Mouse (Mus musculus): Measurements from ENCODE around the gene Trim31. TPM values are rescaled to one million over a fixed set of nuclear protein-coding genes. Genes with fewer than 3 reads are reported as not detected.
"Not testable (repeated sequence)": the region's sequence is repeated elsewhere in the genome, so short reads cannot be mapped to it uniquely, and the experiment has no call there.

The Trim31 gene
- polyA plus RNA-seq, 1 experiment from 2014 or later = not detected

GRCm38 (mm10) chr17:36869284-36869954, 28.5 kb upstream of the Trim31 start, which contains the start of gene Trim10:
TSS of gene Trim10 (plus strand) at chr17:36869574.
- H3K36me3 ChIP-seq = no peaks in the 10 kb centered on the region
- H3K4me1 ChIP-seq = peaks cover 9% of the 10 kb centered on the region
- H3K27ac ChIP-seq (replicated peaks) = no peak within 1 kb of the TSS
- ATAC-seq (ENCODE audit: low FRiP score) = no peak
- WGBS = 78% methylated on average over 4 of the region's 4 CpGs
- H3K27me3 ChIP-seq (replicated peaks) = peaks cover 8% of the 10 kb centered on the region
- H3K4me2 ChIP-seq = no peak within 1 kb of the TSS
- no peaks in the 10 kb centered on the region for H3K9me3 ChIP-seq (replicated peaks)
- H3K4me3 ChIP-seq (replicated peaks) = no peak within 1 kb of the TSS
- no peak within 1 kb of the TSS for H3K9ac ChIP-seq (replicated peaks)

GRCm38 (mm10) chr17:36869955-36870810, 27.7 kb upstream of the Trim31 start:
- no peak for ATAC-seq (ENCODE audit: low FRiP score)
- H3K4me3 ChIP-seq (replicated peaks) = no peak overlapping the region
- peaks cover 9% of the 10 kb centered on the region for H3K4me1 ChIP-seq
- 82% methylated on average over 25 of the region's 25 CpGs for WGBS
- H3K27me3 ChIP-seq (replicated peaks) = peaks cover 8% of the 10 kb centered on the region
- H3K27ac ChIP-seq (replicated peaks) = no peak overlapping the region
- no peaks in the 10 kb centered on the region for H3K9me3 ChIP-seq (replicated peaks)
- H3K4me2 ChIP-seq = no peak overlapping the region
- no peak overlapping the region for H3K9ac ChIP-seq (replicated peaks)
- H3K36me3 ChIP-seq = no peaks in the 10 kb centered on the region

GRCm38 (mm10) chr17:36874636-36875035, 23.3 kb upstream of the Trim31 start:
- Histone ChIP-seq H3K9me3 (replicated peaks) (no peaks in the 10 kb centered on the region), H3K9ac (replicated peaks) (no peak overlapping the region), H3K36me3 (no peaks in the 10 kb centered on the region), H3K4me1 (no peaks in the 10 kb centered on the region), H3K4me3 (replicated peaks) (no peak overlapping the region), H3K4me2 (no peak overlapping the region), H3K27ac (replicated peaks) (no peak overlapping the region), H3K27me3 (replicated peaks) (no peaks in the 10 kb centered on the region)
- ATAC-seq (ENCODE audit: low FRiP score) = no peak
- WGBS = 69% methylated on average over 4 of the region's 4 CpGs

GRCm38 (mm10) chr17:36883350-36883749, 14.6 kb upstream of the Trim31 start:
- Histone ChIP-seq H3K27me3 (replicated peaks) (no peaks in the 10 kb centered on the region), H3K4me1 (no peaks in the 10 kb centered on the region), H3K27ac (replicated peaks) (no peak overlapping the region), H3K9me3 (replicated peaks) (no peaks in the 10 kb centered on the region), H3K36me3 (no peaks in the 10 kb centered on the region), H3K4me2 (no peak overlapping the region), H3K9ac (replicated peaks) (no peak overlapping the region), H3K4me3 (replicated peaks) (no peak overlapping the region)
- 82% methylated on average over 2 of the region's 2 CpGs for WGBS
- no peak for ATAC-seq (ENCODE audit: low FRiP score)

GRCm38 (mm10) chr17:36885132-36885790, 12.7 kb upstream of the Trim31 start:
- no peak for ATAC-seq (ENCODE audit: low FRiP score)
- no peak overlapping the region for H3K4me2 ChIP-seq
- WGBS = 94% methylated on average over 12 of the region's 12 CpGs
- no peak overlapping the region for H3K4me3 ChIP-seq (replicated peaks)
- H3K4me1 ChIP-seq = no peaks in the 10 kb centered on the region
- no peaks in the 10 kb centered on the region for H3K36me3 ChIP-seq
- no peak overlapping the region for H3K9ac ChIP-seq (replicated peaks)
- H3K27ac ChIP-seq (replicated peaks) = no peak overlapping the region
- no peaks in the 10 kb centered on the region for H3K27me3 ChIP-seq (replicated peaks)
- H3K9me3 ChIP-seq (replicated peaks) = no peaks in the 10 kb centered on the region

- WGBS = 91% methylated on average over 5 of the region's 5 CpGs
Measured at GRCm38 (mm10) chr17:36890073-36890903, 7.6 kb upstream of the Trim31 start, which contains the start of gene Trim40. TSS of gene Trim40 (minus strand) at chr17:36890123.

GRCm38 (mm10) chr17:36891496-36891895, 6.4 kb upstream of the Trim31 start:
- H3K27ac ChIP-seq (replicated peaks); H3K4me1 ChIP-seq; H3K9me3 ChIP-seq (replicated peaks); H3K4me2 ChIP-seq; H3K4me3 ChIP-seq (replicated peaks); ATAC-seq (ENCODE audit: low FRiP score); H3K36me3 ChIP-seq; H3K9ac ChIP-seq (replicated peaks); H3K27me3 ChIP-seq (replicated peaks): not testable (repeated sequence)
- WGBS = 94% methylated on average over 1 of the region's 1 CpGs

More at GRCm38 (mm10) chr17:36890073-36890903, 7.6 kb upstream of the Trim31 start, which contains the start of gene Trim40:
- no peak for ATAC-seq (ENCODE audit: low FRiP score)
- Histone ChIP-seq H3K36me3 (no peaks in the 10 kb centered on the region), H3K4me2 (no peak within 1 kb of the TSS), H3K9me3 (replicated peaks) (no peaks in the 10 kb centered on the region), H3K27ac (replicated peaks) (no peak within 1 kb of the TSS), H3K9ac (replicated peaks) (no peak within 1 kb of the TSS), H3K4me1 (no peaks in the 10 kb centered on the region), H3K27me3 (replicated peaks) (no peaks in the 10 kb centered on the region), H3K4me3 (replicated peaks) (no peak within 1 kb of the TSS)

- Histone ChIP-seq H3K27ac (replicated peaks) (no peak overlapping the region), H3K36me3 (no peaks in the 10 kb centered on the region), H3K9me3 (replicated peaks) (no peaks in the 10 kb centered on the region), H3K4me2 (no peak overlapping the region), H3K4me1 (no peaks in the 10 kb centered on the region), H3K9ac (replicated peaks) (no peak overlapping the region), H3K27me3 (replicated peaks) (no peaks in the 10 kb centered on the region), H3K4me3 (replicated peaks) (no peak overlapping the region)
- WGBS = 10% methylated on average over 2 of the region's 2 CpGs
- peak; percentile 65 for ATAC-seq (ENCODE audit: low FRiP score)
Measured at GRCm38 (mm10) chr17:36892362-36892761, 5.6 kb upstream of the Trim31 start.

- 78% methylated on average over 5 of the region's 5 CpGs for WGBS
- Histone ChIP-seq H3K36me3 (no peaks in the 10 kb centered on the region), H3K9me3 (replicated peaks) (no peaks in the 10 kb centered on the region), H3K4me1 (no peaks in the 10 kb centered on the region), H3K4me2 (no peak overlapping the region), H3K27ac (replicated peaks) (no peak overlapping the region), H3K9ac (replicated peaks) (no peak overlapping the region), H3K4me3 (replicated peaks) (no peak overlapping the region), H3K27me3 (replicated peaks) (no peaks in the 10 kb centered on the region)
- ATAC-seq (ENCODE audit: low FRiP score) = no peak
Measured at GRCm38 (mm10) chr17:36893387-36893786, 4.5 kb upstream of the Trim31 start.

- H3K27me3 ChIP-seq (replicated peaks) = no peaks in the 10 kb centered on the region
- no peak for ATAC-seq (ENCODE audit: low FRiP score)
- H3K4me3 ChIP-seq (replicated peaks) = no peak overlapping the region
- no peak overlapping the region for H3K4me2 ChIP-seq
- WGBS = 94% methylated on average over 1 of the region's 1 CpGs
- H3K9me3 ChIP-seq (replicated peaks) = no peaks in the 10 kb centered on the region
- H3K27ac ChIP-seq (replicated peaks) = no peak overlapping the region
- no peaks in the 10 kb centered on the region for H3K36me3 ChIP-seq
- H3K9ac ChIP-seq (replicated peaks) = no peak overlapping the region
- no peaks in the 10 kb centered on the region for H3K4me1 ChIP-seq
Measured at GRCm38 (mm10) chr17:36896583-36896982, 1.3 kb upstream of the Trim31 start.

- ATAC-seq (ENCODE audit: low FRiP score) = no peak
- H3K9me3 ChIP-seq (replicated peaks) = no peaks in the 10 kb centered on the region
Measured at GRCm38 (mm10) chr17:36897065-36897464, 853 bp upstream of the Trim31 start.

More at GRCm38 (mm10) chr17:36897065-36897464, 853 bp upstream of the Trim31 start:
- Histone ChIP-seq H3K4me3 (replicated peaks) (no peak overlapping the region), H3K4me2 (no peak overlapping the region), H3K27me3 (replicated peaks) (no peaks in the 10 kb centered on the region), H3K36me3 (no peaks in the 10 kb centered on the region), H3K9ac (replicated peaks) (no peak overlapping the region), H3K27ac (replicated peaks) (no peak overlapping the region), H3K4me1 (no peaks in the 10 kb centered on the region)
